Mouse (Mus musculus) ES-E14 (cell line): ENCODE results near the gene Lhfp. TPM values are rescaled to one million over a fixed set of nuclear protein-coding genes. Genes with fewer than 3 reads are reported as not detected.

Source experiments
- DNase-seq: peaks from one replicate; pipeline ENCODE4 v3.0.0-alpha.2; 2013; ENCODE audit warnings: low read depth, low spot score
- H3K27ac ChIP-seq: 2 replicates; pipeline ENCODE4 v1.5.1; 2012; ENCODE audit warnings: low read depth, mild to moderate bottlenecking, low read length, moderate library complexity, mixed read lengths; ENCODE audit not compliant: poor library complexity, insufficient read depth, severe bottlenecking
- H3K36me3 ChIP-seq: 2 replicates; pipeline ENCODE4 v1.6.1; 2012; ENCODE audit warnings: mild to moderate bottlenecking, low read length, moderate library complexity, mixed read lengths; ENCODE audit not compliant: control insufficient read depth, poor library complexity, insufficient read depth, severe bottlenecking
- H3K4me1 ChIP-seq, 2 experiments: fragments of 150-350 bp in 1 of 2; sonication (generic) in 1 of 2; 2 replicates each; pipeline ENCODE4 v1.6.1; 2012; ENCODE audit warnings: low read length in 2 of 2, mild to moderate bottlenecking in 1 of 2, mixed read lengths in 1 of 2; ENCODE audit not compliant: control insufficient read depth in 2 of 2, insufficient read depth in 2 of 2, poor library complexity in 1 of 2
- H3K4me3 ChIP-seq, 2 experiments: fragments of 150-350 bp in 1 of 2; sonication (generic) in 1 of 2; 2 replicates each; pipeline ENCODE4 v1.5.1; 2012; ENCODE audit warnings: low read length in 2 of 2, low read depth in 1 of 2, mild to moderate bottlenecking in 1 of 2, mixed read lengths in 1 of 2; ENCODE audit not compliant: insufficient read depth in 1 of 2, poor library complexity in 1 of 2, severe bottlenecking in 1 of 2
- H3K9ac ChIP-seq: 2 replicates; pipeline ENCODE4 v1.6.1; 2012; ENCODE audit warnings: low read depth, mild to moderate bottlenecking, low read length, mixed read lengths; ENCODE audit not compliant: poor library complexity, insufficient read depth, severe bottlenecking
- H3K9me3 ChIP-seq: fragments of 150-350 bp; sonication (generic); 2 replicates; pipeline ENCODE4 v1.6.1; 2012; ENCODE audit warnings: low read depth, mild to moderate bottlenecking, low read length; ENCODE audit not compliant: control insufficient read depth, insufficient read depth
- CHD2 ChIP-seq: IDR thresholded peaks from 2 replicates; pipeline ENCODE4 v1.6.1; 2014; ENCODE audit warnings: mild to moderate bottlenecking, low read depth, low read length, inconsistent platforms
- HCFC1 ChIP-seq: IDR thresholded peaks from 2 replicates; pipeline ENCODE4 v1.6.1; 2012; ENCODE audit warnings: low read length, inconsistent platforms, borderline replicate concordance; ENCODE audit not compliant: insufficient read depth
- MAFK ChIP-seq: IDR thresholded peaks from 2 replicates; pipeline ENCODE4 v1.6.1; 2014; ENCODE audit warnings: mild to moderate bottlenecking, low read depth, low read length, inconsistent platforms; ENCODE audit not compliant: insufficient read depth
- ZC3H11A ChIP-seq: IDR thresholded peaks from 2 replicates; pipeline ENCODE4 v1.6.1; 2012; ENCODE audit warnings: low read depth, mild to moderate bottlenecking, inconsistent platforms, low read length, borderline replicate concordance
- ZNF384 ChIP-seq: IDR thresholded peaks from 2 replicates; pipeline ENCODE4 v1.6.1; 2012; ENCODE audit warnings: low read depth, low read length, inconsistent platforms
- in situ Hi-C, 2 experiments: fragments of 600-800 bp; cut with MboI; formaldehyde crosslinking; loops; one replicate each; pipeline ENCODE4 v1.15.1; 2025; ENCODE audit warnings: low sequenced_read_pairs in 2 of 2, inconsistent platforms in 1 of 2; ENCODE audit not compliant: unreplicated experiment in 2 of 2
- total RNA-seq: library from RNA; depleted of rRNA; stranded (reverse); fragments of 300-350 nt; gene quantifications from 2 replicates; pipeline ENCODE4 v1.2.3, GENCODE M21; 2012

Gene Lhfp
- total RNA-seq, 1 experiment, result 20.2 TPM

DNA sequence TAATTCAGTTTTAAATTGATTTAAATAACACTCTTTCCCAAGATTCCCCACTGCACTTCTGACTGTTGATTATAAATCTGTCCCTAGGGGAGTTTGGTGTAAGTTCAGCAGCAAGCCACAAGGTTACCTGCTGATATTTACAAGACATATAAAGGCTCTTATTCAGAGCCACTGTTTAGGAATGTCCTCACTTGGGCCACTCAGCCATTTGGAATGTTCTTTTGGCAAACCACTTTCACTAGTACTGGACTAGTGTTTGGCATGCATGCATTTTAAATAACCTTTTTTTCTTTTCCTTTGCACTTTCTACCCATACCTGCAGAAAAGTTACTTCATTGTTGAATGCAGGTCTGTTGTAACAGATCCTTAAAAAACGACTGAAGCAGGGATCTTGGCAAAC, 109.8 kb downstream of the Lhfp start:
- in situ Hi-C loops, result no loop called here
- Histone ChIP-seq H3K27ac (no peak overlapping the region), H3K9me3 (no peaks in the 10 kb centered on the region), H3K4me3 (no peak overlapping the region), H3K36me3 (no peaks in the 10 kb centered on the region), H3K4me1 (no peaks in the 10 kb centered on the region; a peak in 1 of 4 replicates), H3K9ac (no peak overlapping the region)
- no peak for DNase-seq
- TF ChIP-seq HCFC1 (no peak), ZNF384 (no peak), ZC3H11A (no peak), MAFK (no peak), CHD2 (no peak)

DNA sequence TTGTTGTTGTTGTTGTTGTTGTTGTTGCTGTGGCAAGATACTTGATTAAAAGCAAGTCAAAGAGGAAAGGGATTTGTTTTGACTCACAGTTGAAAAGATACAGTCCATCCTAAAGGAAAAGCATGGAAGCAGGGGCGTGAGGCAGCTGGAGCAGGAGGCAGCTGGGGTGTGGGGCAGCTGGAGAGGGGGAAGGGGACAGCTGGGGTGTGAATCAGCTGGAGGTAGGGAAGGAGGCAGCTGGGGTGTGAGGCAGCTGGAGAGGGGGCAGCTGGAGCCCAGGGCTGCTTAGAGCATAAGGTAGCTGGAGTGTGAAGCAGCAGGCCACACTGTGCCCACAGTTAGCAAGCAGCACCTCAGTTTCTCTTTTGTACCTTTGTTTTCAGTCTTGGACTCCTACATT, 110.3 kb downstream of the Lhfp start:
- TF ChIP-seq MAFK, result no peak
- no peak for TF ChIP-seq ZC3H11A
- TF ChIP-seq ZNF384, result no peak
- no peak for TF ChIP-seq HCFC1
- no peak for TF ChIP-seq CHD2
- H3K36me3 ChIP-seq, result no peaks in the 10 kb centered on the region
- no peak overlapping the region for H3K4me3 ChIP-seq
- in situ Hi-C loops, result no loop called here
- 0 out of 2 replicates have a peak overlapping the region, but pooled peaks have one; percentile 19 for H3K27ac ChIP-seq
- no peaks in the 10 kb centered on the region; a peak in 1 of 4 replicates for H3K4me1 ChIP-seq
- no peak for DNase-seq
- no peak overlapping the region for H3K9ac ChIP-seq
- H3K9me3 ChIP-seq, result no peaks in the 10 kb centered on the region

DNA sequence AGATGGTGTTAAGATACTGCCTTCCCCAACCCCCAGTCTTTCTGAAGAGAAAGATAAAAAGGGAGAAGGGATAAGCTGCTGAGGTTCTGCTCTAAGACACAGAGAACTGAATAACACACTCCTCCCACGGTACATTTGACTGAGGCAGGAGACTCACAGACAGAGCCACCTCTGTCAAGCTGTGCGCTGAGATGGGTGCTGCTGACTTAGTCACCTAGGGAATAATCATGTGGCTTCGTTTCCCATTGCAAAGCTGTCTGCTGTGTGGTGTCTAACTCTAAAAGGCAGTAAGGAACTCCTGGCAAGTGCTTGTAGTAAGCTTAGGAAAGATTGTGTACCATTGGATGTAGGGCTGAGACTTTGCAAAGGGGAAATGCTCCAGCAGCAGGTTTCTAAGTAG, 120.6 kb downstream of the Lhfp start:
- Histone ChIP-seq H3K9me3 (no peaks in the 10 kb centered on the region), H3K4me3 (no peak overlapping the region), H3K36me3 (no peaks in the 10 kb centered on the region), H3K4me1 (no peaks in the 10 kb centered on the region), H3K27ac (no peak overlapping the region), H3K9ac (no peak overlapping the region)
- in situ Hi-C loops, result no loop called here
- TF ChIP-seq ZNF384, result no peak
- TF ChIP-seq MAFK, result no peak
- DNase-seq, result no peak

DNA sequence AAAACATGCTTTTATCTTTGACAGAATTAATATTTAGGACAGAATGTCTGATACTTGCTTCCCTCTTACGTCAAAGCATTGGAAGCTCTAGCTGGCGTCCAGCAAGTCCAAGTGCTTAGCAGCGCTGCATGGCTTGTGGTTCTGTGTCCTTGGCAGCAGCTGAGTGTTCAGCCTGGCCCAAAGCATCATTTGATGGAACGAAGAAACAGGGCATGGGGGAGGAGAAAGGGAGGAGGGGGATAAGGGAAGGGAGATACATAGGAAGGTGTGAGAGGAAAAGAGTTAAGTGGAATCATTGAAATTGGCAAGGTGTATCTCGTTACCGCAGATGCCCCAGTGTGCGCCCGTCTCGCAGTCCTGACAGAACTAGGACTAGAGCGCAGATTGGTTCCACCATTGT, 124.0 kb downstream of the Lhfp start:
- Histone ChIP-seq H3K9ac (no peak overlapping the region), H3K36me3 (no peaks in the 10 kb centered on the region), H3K4me1 (no peaks in the 10 kb centered on the region), H3K27ac (no peak overlapping the region), H3K9me3 (no peaks in the 10 kb centered on the region), H3K4me3 (no peak overlapping the region)
- no peak for DNase-seq
- in situ Hi-C loops, result no loop called here
- TF ChIP-seq HCFC1 (no peak), CHD2 (no peak), ZNF384 (no peak), MAFK (no peak), ZC3H11A (no peak)

DNA sequence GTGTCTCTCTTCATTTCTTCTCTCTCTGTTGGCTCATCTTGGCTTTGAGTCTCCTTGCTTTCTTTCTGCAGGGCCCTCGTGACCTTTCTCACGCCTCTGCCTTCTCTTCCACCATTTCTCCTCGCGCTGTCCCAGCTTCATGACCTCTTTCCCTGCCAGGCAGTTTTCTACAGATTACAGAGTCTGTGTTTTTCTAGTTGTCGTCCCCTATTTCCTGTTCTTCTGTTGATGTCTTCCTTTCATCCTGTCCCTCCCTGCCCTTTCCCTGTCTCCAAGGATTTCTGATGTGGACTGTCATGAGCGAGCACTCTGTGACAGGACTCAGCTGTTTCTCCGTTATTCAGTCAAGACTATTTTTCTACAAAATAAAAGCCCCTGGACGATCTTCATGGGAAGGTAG, 124.7 kb downstream of the Lhfp start:
- no peaks in the 10 kb centered on the region for H3K9me3 ChIP-seq
- no peak for DNase-seq
- TF ChIP-seq CHD2 (no peak), ZNF384 (no peak), ZC3H11A (no peak), MAFK (no peak), HCFC1 (no peak)
- no peaks in the 10 kb centered on the region for H3K36me3 ChIP-seq
- in situ Hi-C loops, result no loop called here
- no peaks in the 10 kb centered on the region for H3K4me1 ChIP-seq
- H3K4me3 ChIP-seq, result no peak overlapping the region
- H3K9ac ChIP-seq, result no peak overlapping the region
- no peak overlapping the region for H3K27ac ChIP-seq
